Mouse (Mus musculus) limb, embryonic 13.5 days (tissue): ENCODE measurements around the gene Tspan4. TPM values are rescaled to one million over a fixed set of nuclear protein-coding genes. Genes with fewer than 3 reads are reported as not detected.
A peak's percentile ranks its signal among the peaks of the same experiment; 100 is the strongest.
"Not testable (repeated sequence)": the region's sequence is repeated elsewhere in the genome, so short reads cannot be mapped to it uniquely, and the experiment has no call there.

Experiments
- ATAC-seq: fragments of 200-750 bp; cut with Nextera tagmentation; 2 replicates; pipeline ENCODE4 v1.8.0; 2017; ENCODE audit warnings: low read depth, moderate number of reproducible peaks, moderate TSS enrichment; ENCODE audit not compliant: low FRiP score
- H3K27ac ChIP-seq: fragments of 300-500 bp; sonication (generic); 2 replicates; pipeline ENCODE4 v1.5.1; 2015; ENCODE audit warnings: inconsistent platforms, mild to moderate bottlenecking, moderate library complexity
- H3K27me3 ChIP-seq: fragments of 300-500 bp; sonication (generic); 2 replicates; pipeline ENCODE4 v1.6.1; 2015; ENCODE audit warnings: mild to moderate bottlenecking, inconsistent platforms
- H3K36me3 ChIP-seq: fragments of 300-500 bp; sonication (generic); 2 replicates; pipeline ENCODE4 v1.6.1; 2015; ENCODE audit warnings: inconsistent platforms, mild to moderate bottlenecking, moderate library complexity
- H3K4me1 ChIP-seq: fragments of 300-500 bp; sonication (generic); 2 replicates; pipeline ENCODE4 v1.6.1; 2015; ENCODE audit warnings: inconsistent platforms
- H3K4me2 ChIP-seq: fragments of 300-500 bp; sonication (generic); replicated peaks from 2 replicates; pipeline ENCODE4 v1.6.1; 2015; ENCODE audit warnings: inconsistent platforms, mild to moderate bottlenecking, moderate library complexity
- H3K4me3 ChIP-seq: fragments of 300-500 bp; sonication (generic); 2 replicates; pipeline ENCODE4 v1.5.1; 2015; ENCODE audit warnings: moderate library complexity, mild to moderate bottlenecking, inconsistent platforms
- H3K9ac ChIP-seq: fragments of 300-500 bp; sonication (generic); 2 replicates; pipeline ENCODE4 v1.6.1; 2015; ENCODE audit warnings: mild to moderate bottlenecking, inconsistent platforms
- H3K9me3 ChIP-seq: fragments of 300-500 bp; sonication (generic); 2 replicates; pipeline ENCODE4 v1.6.1; 2016; ENCODE audit warnings: inconsistent platforms
- WGBS: fragments of 180-500 bp; shearing (Covaris S2); methylation state at CpG from one replicate; pipeline ENCODE4 v1.1.7; 2015; 5-methylcytosine and 5-hydroxymethylcytosine counted together
- polyA plus RNA-seq: library from polyadenylated mRNA; unstranded; fragments of >200 nt; fragmentation: Nextera tagmentation; extraction: Ambion mirVana; gene quantifications from 2 replicates; pipeline ENCODE4 v1.2.1, GENCODE M21; 2015

Gene Tspan4
- polyA plus RNA-seq, 1 experiment from 2014 or later, result 71.2 TPM

- no peaks in the 10 kb centered on the region for H3K27me3 ChIP-seq
- H3K27ac ChIP-seq, result no peak overlapping the region
- H3K9ac ChIP-seq, result peak overlapping the region; percentile 75; the same call in 1 of the 2 replicates
- H3K4me1 ChIP-seq, result peaks cover 39% of the 10 kb centered on the region
- no peak overlapping the region for H3K4me3 ChIP-seq
- 88% methylated on average over 9 of the region's 9 CpGs for WGBS
- H3K9me3 ChIP-seq, result no peaks in the 10 kb centered on the region
- no peak overlapping the region for H3K4me2 ChIP-seq
- ATAC-seq, result no peak
- H3K36me3 ChIP-seq, result peaks cover 44% of the 10 kb centered on the region
These were observed 33.6 kb upstream of the Tspan4 start for GRCm38 (mm10) chr7:141441460-141441859.

GRCm38 (mm10) chr7:141442199-141442598, 32.8 kb upstream of the Tspan4 start:
- Histone ChIP-seq H3K36me3 (peaks cover 44% of the 10 kb centered on the region), H3K27ac (no peak overlapping the region), H3K4me3 (peak overlapping the region; percentile 52), H3K9ac (peak overlapping the region; percentile 75), H3K4me2 (peak overlapping the region; percentile 88), H3K4me1 (peaks cover 32% of the 10 kb centered on the region), H3K9me3 (no peaks in the 10 kb centered on the region), H3K27me3 (no peaks in the 10 kb centered on the region)
- ATAC-seq, result no peak
- WGBS, result 92% methylated on average over 13 of the region's 13 CpGs

- Histone ChIP-seq H3K9me3 (no peaks in the 10 kb centered on the region), H3K4me3 (peak overlapping the region; percentile 52), H3K4me1 (peaks cover 34% of the 10 kb centered on the region), H3K9ac (peak overlapping the region; percentile 75), H3K36me3 (peaks cover 41% of the 10 kb centered on the region), H3K27me3 (no peaks in the 10 kb centered on the region), H3K4me2 (peak overlapping the region; percentile 88), H3K27ac (peak overlapping the region; percentile 73)
- no peak for ATAC-seq
- 18% methylated on average over 12 of the region's 12 CpGs for WGBS
These were observed 31.8 kb upstream of the Tspan4 start for GRCm38 (mm10) chr7:141443081-141443821.

GRCm38 (mm10) chr7:141443828-141444237, 31.2 kb upstream of the Tspan4 start, which contains the start of gene Pidd1:
Gene Pidd1 (minus strand): TSS chr7:141444025.
- H3K27ac ChIP-seq, result peak within 1 kb of the TSS; percentile 73
- peaks cover 40% of the 10 kb centered on the region for H3K4me1 ChIP-seq
- H3K9me3 ChIP-seq, result no peaks in the 10 kb centered on the region
- H3K36me3 ChIP-seq, result peaks cover 41% of the 10 kb centered on the region
- ATAC-seq, result peak; percentile 33
- WGBS, result under 1% methylated on average over 25 of the region's 25 CpGs
- peak within 1 kb of the TSS; percentile 75 for H3K9ac ChIP-seq
- peak within 1 kb of the TSS; percentile 52 for H3K4me3 ChIP-seq
- no peaks in the 10 kb centered on the region for H3K27me3 ChIP-seq
- H3K4me2 ChIP-seq, result peak within 1 kb of the TSS; percentile 88

- H3K36me3 ChIP-seq, result peaks cover 41% of the 10 kb centered on the region
- H3K9ac ChIP-seq, H3K27ac ChIP-seq, H3K27me3 ChIP-seq, H3K9me3 ChIP-seq, ATAC-seq: not testable (repeated sequence)
- H3K4me3 ChIP-seq, result peak overlapping the region; percentile 87; the same call in 1 of the 2 replicates
- H3K4me2 ChIP-seq, result 0 out of 2 replicates have a peak overlapping the region, but pooled peaks have one; percentile 76
- WGBS, result 83% methylated on average over 3 of the region's 3 CpGs
- peaks cover 36% of the 10 kb centered on the region for H3K4me1 ChIP-seq
These were observed 28.7 kb upstream of the Tspan4 start for GRCm38 (mm10) chr7:141446374-141446773.

- Histone ChIP-seq H3K4me2 (peak within 1 kb of the TSS; percentile 76), H3K27me3 (no peaks in the 10 kb centered on the region), H3K9me3 (no peaks in the 10 kb centered on the region), H3K9ac (peak within 1 kb of the TSS; percentile 93), H3K4me1 (peaks cover 30% of the 10 kb centered on the region), H3K36me3 (peaks cover 40% of the 10 kb centered on the region), H3K4me3 (peak within 1 kb of the TSS; percentile 87), H3K27ac (peak within 1 kb of the TSS; percentile 56)
- WGBS, result under 1% methylated on average over 63 of the region's 63 CpGs
- peak; percentile 92 for ATAC-seq
These were observed 27.7 kb upstream of the Tspan4 start, which contains the start of gene Rplp2 for GRCm38 (mm10) chr7:141447110-141447991. Gene Rplp2 (plus strand): TSS chr7:141447370.

- Histone ChIP-seq H3K4me1 (peaks cover 20% of the 10 kb centered on the region), H3K27ac (no peak overlapping the region), H3K4me3 (no peak overlapping the region), H3K4me2 (no peak overlapping the region), H3K36me3 (peaks cover 40% of the 10 kb centered on the region), H3K9me3 (no peaks in the 10 kb centered on the region), H3K9ac (no peak overlapping the region), H3K27me3 (peaks cover 4% of the 10 kb centered on the region; the same call in 1 of the 2 replicates)
- no peak for ATAC-seq
These were observed 23.1 kb upstream of the Tspan4 start for GRCm38 (mm10) chr7:141451928-141452327.

GRCm38 (mm10) chr7:141453636-141454035, 21.4 kb upstream of the Tspan4 start:
- Histone ChIP-seq H3K4me3 (no peak overlapping the region), H3K9me3 (no peaks in the 10 kb centered on the region), H3K27ac (no peak overlapping the region), H3K4me1 (peaks cover 14% of the 10 kb centered on the region), H3K36me3 (peaks cover 38% of the 10 kb centered on the region), H3K27me3 (peaks cover 5% of the 10 kb centered on the region; the same call in 1 of the 2 replicates), H3K9ac (no peak overlapping the region), H3K4me2 (no peak overlapping the region)
- no peak for ATAC-seq
- 57% methylated on average over 2 of the region's 2 CpGs for WGBS

- no peaks in the 10 kb centered on the region for H3K9me3 ChIP-seq
- H3K4me2 ChIP-seq, result peak within 1 kb of the TSS; percentile 97
- H3K27me3 ChIP-seq, result peaks cover 19% of the 10 kb centered on the region
- under 1% methylated on average over 45 of the region's 45 CpGs for WGBS
- peaks cover 27% of the 10 kb centered on the region for H3K36me3 ChIP-seq
- peak within 1 kb of the TSS; percentile 17; the same call in 1 of the 2 replicates for H3K27ac ChIP-seq
- peaks cover 9% of the 10 kb centered on the region for H3K4me1 ChIP-seq
- peak within 1 kb of the TSS; percentile 72 for H3K9ac ChIP-seq
- peak within 1 kb of the TSS; percentile 66 for H3K4me3 ChIP-seq
- ATAC-seq, result peak; percentile 88
These were observed 20.0 kb upstream of the Tspan4 start, which contains the start of gene Pnpla2 for GRCm38 (mm10) chr7:141454967-141455551. Gene Pnpla2 (plus strand): TSS chr7:141455198.

- peak overlapping the region; percentile 66 for H3K4me3 ChIP-seq
- peaks cover 9% of the 10 kb centered on the region for H3K4me1 ChIP-seq
- H3K27ac ChIP-seq, result peak overlapping the region; percentile 17; the same call in 1 of the 2 replicates
- H3K4me2 ChIP-seq, result peak overlapping the region; percentile 97
- H3K9ac ChIP-seq, result peak overlapping the region; percentile 72
- ATAC-seq, result no peak
- H3K27me3 ChIP-seq, result peaks cover 26% of the 10 kb centered on the region
- peaks cover 20% of the 10 kb centered on the region for H3K36me3 ChIP-seq
- WGBS, result 1% methylated on average over 23 of the region's 23 CpGs
- H3K9me3 ChIP-seq, result no peaks in the 10 kb centered on the region
These were observed 19.3 kb upstream of the Tspan4 start for GRCm38 (mm10) chr7:141455610-141456314.

GRCm38 (mm10) chr7:141456739-141457138, 18.3 kb upstream of the Tspan4 start:
- peaks cover 13% of the 10 kb centered on the region for H3K4me1 ChIP-seq
- H3K9ac ChIP-seq, result no peak overlapping the region
- no peak overlapping the region for H3K4me3 ChIP-seq
- no peak overlapping the region for H3K27ac ChIP-seq
- 88% methylated on average over 6 of the region's 6 CpGs for WGBS
- ATAC-seq, result no peak
- no peaks in the 10 kb centered on the region for H3K9me3 ChIP-seq
- peak overlapping the region; percentile 97 for H3K4me2 ChIP-seq
- peaks cover 36% of the 10 kb centered on the region for H3K27me3 ChIP-seq
- peaks cover 10% of the 10 kb centered on the region for H3K36me3 ChIP-seq
